Mouse (Mus musculus) megakaryocyte-erythroid progenitor cell, adult 5-6 weeks (primary cell): ENCODE measurements around the gene Setdb1. TPM values are rescaled to one million over a fixed set of nuclear protein-coding genes. Genes with fewer than 3 reads are reported as not detected.
A peak's percentile ranks its signal among the peaks of the same experiment; 100 is the strongest.
"Not testable (repeated sequence)": the region's sequence is repeated elsewhere in the genome, so short reads cannot be mapped to it uniquely, and the experiment has no call there.

Source experiments
- ATAC-seq: replicated peaks from 2 replicates; pipeline ENCODE4 v1.8.0; 2016; ENCODE audit warnings: mild to moderate bottlenecking, inconsistent platforms; ENCODE audit not compliant: severe bottlenecking, poor library complexity, low FRiP score, low TSS enrichment
- total RNA-seq, 2 experiments: library from RNA; stranded (forward) in 1 of 2; stranded (reverse) in 1 of 2; fragments of 200-1000, 215-1000 nt in 1 of 2; fragments of >200 nt in 1 of 2; fragmentation: Nextera tagmentation in 1 of 2; gene quantifications; 2 replicates each; pipeline ENCODE4 v1.2.3; 2014 to 2017

Setdb1 gene
- total RNA-seq (2014; fragmentation: Nextera tagmentation): 58.7 and 67.9 TPM in 2 replicates
- total RNA-seq (2017): 44.1 and 46.5 TPM in 2 replicates

GRCm38 (mm10) chr3:95356701-95357449 is at the start of gene Setdb1:
Gene Setdb1 (minus strand): TSS chr3:95357202.
- ATAC-seq: peak; percentile 86

DNA sequence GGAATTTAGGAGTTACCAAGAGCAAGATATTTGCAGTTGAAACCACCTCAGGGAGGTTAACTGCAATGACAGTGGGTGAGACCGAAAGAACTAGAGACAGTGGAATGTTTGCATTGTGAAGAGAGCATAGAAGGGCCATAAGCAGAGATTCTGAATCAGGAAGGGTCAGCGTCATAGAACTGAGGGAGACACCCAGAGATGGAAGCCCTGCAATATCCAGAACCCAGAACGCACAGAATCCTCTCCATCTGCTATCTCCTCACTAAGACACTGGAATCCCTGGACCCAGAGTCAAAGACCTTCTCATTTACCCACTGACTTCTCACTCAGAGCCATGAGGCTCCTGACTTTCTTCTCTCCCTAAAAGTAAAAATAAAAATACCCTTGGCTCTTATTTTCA is 45.7 kb upstream of the Setdb1 start, which contains the start of gene 4930558C23Rik:
Gene 4930558C23Rik (minus strand): TSS at position 101 of the 400 bp plus-strand sequence.
- no peak for ATAC-seq

- ATAC-seq: peak; percentile 63
Observed at GRCm38 (mm10) chr3:95394385-95394784, 37.4 kb upstream of the Setdb1 start.

- no peak for ATAC-seq
Observed at GRCm38 (mm10) chr3:95385401-95386075, 28.5 kb upstream of the Setdb1 start.

DNA sequence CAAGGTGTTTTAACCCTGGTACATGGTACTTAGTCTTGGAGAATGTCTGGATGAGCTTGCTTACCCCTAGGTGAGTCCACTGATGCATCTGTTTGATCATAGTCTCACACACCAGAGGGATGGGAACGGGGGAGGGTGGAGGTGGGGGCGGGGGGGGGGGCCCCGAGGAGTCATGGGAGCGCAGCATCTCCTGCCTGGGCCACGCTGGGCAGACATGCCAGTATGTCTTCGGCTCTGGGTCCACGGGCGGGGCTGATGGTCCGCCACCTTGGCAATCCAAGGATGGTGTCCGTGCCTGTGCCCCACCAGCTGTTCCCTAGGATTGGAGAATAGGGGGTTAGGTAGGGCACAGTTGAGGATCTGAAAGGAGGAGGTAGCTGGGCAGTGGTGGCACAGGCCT is 16.2 kb upstream of the Setdb1 start:
- no peak for ATAC-seq

GRCm38 (mm10) chr3:95370101-95370500 is 13.1 kb upstream of the Setdb1 start:
- ATAC-seq: no peak

DNA sequence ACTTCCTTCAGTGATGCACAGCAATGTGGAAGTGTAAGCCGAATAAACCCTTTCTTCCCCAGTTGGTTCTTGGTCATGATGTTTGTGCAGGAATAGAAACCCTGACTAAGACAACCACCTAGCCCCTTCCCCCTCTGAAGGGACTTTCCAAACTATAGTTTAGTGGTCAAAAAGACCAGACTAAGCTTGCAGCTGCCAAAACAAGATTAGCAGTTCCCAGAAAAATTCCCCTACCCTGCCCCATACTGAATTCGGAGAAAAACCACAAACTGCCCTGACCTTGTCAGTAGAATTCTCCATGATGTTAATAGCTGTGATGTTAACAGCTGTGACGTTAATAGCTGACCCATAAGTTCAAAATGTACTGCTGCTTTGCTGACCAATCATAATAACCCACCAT is 3.3 kb upstream of the Setdb1 start:
- not testable (repeated sequence) for ATAC-seq

- no peak for ATAC-seq
Observed at GRCm38 (mm10) chr3:95357746-95358145, 744 bp upstream of the Setdb1 start.

GRCm38 (mm10) chr3:95355911-95356544 is 974 bp downstream of the Setdb1 start:
- ATAC-seq: peak; percentile 26; the same call in 1 of the 2 replicates

DNA sequence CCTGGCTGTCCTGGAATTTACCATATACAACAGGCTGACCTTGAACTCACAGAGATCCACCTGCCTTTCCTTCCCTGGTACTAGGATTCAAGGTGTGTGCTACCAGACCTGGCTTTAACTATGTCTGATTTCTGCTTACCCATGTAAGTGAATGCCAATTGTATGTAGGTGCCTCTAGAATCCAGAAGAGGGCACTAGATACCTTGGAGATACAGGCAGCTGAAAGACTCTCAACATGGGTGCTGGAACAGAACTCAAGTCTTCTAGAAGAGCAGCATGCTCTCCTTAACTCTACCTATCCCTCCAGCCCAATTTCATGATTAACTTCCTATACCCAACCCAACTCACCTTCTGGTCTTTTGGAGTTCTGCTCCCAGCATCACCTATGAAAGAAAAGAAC is 7.5 kb downstream of the Setdb1 start:
- peak; percentile 89 for ATAC-seq

- not testable (repeated sequence) for ATAC-seq
Observed at GRCm38 (mm10) chr3:95348343-95348742, 8.7 kb downstream of the Setdb1 start.

GRCm38 (mm10) chr3:95346454-95346853 is 10.5 kb downstream of the Setdb1 start:
- no peak for ATAC-seq

GRCm38 (mm10) chr3:95343356-95344000 is 13.5 kb downstream of the Setdb1 start:
- not testable (repeated sequence) for ATAC-seq

- no peak for ATAC-seq
Observed at GRCm38 (mm10) chr3:95338251-95338650, 18.8 kb downstream of the Setdb1 start.

DNA sequence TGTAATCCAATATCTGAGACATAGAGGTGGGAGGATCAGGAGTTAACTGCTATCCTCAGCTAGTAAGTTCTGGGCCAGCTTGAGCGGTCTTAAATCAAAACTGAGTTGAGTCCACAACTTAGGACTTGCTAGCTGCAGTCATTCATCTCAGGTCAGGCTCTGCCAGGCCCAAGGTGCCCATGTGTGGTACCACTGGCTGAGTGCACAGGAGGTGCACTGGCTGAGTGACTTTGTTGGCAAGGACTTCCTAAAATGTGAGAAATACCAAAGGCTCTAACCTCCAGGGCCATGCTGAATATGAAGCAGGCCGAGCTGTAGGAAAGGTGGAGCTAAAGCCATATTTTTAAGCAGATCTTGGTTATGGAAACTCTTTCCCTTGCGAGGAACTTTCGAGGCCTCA is 19.7 kb downstream of the Setdb1 start:
- no peak for ATAC-seq

DNA sequence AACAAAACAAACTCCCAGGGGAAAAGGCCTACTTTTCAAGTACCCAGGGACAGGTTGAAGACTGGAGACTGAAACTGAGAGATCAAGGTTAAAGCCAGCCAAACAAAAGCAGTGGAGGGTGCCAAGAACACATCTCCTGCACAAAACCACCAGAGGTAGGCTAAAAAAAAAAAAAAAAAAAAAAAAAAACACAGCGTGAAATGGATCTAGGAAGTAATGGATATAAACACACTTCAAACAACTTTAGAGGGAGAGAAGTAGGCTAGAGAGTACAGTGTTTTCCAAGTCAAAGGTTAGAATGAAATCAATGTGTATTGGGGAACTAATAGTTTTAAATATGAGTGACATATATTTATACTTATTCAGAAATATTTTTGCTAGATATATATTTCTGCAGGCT is 25.5 kb downstream of the Setdb1 start:
- no peak for ATAC-seq

DNA sequence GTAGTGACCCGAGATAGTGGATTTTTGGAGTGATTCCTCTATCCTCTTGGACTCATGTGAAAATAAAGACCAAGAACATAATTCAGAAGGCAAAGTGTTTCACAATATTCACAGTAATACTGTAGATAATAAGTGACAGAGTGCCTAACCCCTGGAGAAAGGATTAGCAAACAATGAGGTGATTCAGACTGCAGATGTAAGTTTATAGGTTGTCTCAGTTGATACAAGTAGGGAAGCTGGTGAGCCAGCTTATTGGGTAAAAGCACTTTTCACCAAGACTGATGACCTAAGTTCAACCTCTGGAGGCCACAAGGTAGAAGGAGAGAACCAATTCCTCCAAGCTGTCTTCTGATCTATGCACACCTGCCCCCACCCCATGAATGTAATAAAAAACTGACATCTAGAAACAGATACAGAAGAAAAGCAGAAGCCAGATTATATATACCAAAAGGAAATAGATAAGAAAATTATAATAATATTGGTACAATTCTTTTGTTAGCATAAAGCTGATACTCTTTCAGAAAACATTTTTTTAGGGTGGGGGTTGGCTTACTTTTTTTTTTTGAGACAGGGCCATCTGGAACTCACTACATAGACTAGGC is 28.1 kb downstream of the Setdb1 start:
- ATAC-seq: no peak

DNA sequence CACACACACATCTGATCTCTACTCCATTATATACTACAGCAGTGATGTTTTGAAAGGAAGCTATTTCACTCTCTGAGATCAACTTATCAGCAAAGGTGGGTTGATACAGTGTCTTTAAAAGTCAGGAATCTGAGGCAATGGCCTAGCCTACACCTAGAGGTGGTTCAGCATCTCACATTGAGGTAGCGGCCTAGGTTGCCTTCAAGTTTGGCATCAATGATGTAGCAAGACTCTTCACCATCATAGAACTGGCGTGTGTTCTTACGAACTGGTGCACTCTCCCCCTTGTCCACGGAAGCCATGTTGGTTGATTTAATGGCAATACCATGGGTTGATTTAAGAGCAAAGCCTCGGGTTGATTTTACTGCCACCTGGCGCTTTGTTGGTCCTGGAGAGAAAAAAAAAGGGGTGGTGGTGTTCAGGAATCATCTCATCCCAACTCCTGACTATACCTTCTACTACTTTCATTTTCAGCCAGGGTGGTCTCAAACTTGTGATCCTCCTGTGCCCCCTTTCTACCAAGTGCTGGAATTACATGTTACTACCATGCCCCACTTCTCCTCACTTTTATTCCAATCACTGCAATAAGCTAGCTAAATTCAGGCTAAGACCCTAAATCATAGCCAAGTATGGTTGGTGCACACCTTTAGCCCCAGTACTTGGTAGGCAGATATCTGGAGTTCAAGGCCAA is 32.4 kb downstream of the Setdb1 start:
- no peak for ATAC-seq

DNA sequence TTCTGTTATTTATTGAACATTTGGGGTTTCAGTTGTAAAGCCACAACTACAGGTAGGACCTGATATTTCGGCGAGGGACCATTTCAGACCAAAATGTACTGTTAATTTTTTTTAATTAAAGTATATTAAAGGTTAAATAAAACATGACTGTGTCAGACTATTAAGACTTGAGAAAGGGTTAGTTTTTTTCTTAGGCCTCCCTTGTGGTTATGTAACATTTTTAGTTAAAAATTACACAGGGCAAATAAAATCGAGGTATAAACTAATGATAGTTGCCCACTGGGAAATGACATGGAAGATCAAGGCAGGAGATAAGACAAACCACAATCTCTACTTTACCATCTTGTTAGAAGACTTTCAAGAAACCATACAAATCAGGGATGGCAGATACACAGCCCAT is 33.6 kb downstream of the Setdb1 start:
- no peak for ATAC-seq
